Mouse (Mus musculus): ENCODE results near the gene Rnase11. TPM values are rescaled to one million over a fixed set of nuclear protein-coding genes. Genes with fewer than 3 reads are reported as not detected.

Gene Rnase11
- polyA plus RNA-seq, 1 experiment from 2014 or later, result not detected

- H3K4me2 ChIP-seq (ENCODE audit: low read depth), result no peak within 1 kb of the TSS
- no peak within 1 kb of the TSS for H3K4me3 ChIP-seq (ENCODE audit: low read depth, low read length)
- no peaks in the 10 kb centered on the region for H3K27me3 ChIP-seq (ENCODE audit: control insufficient read depth, insufficient read depth, low read length)
- WGBS, result 83% methylated on average over 9 of the region's 9 CpGs
- no peaks in the 10 kb centered on the region for H3K36me3 ChIP-seq (ENCODE audit: control insufficient read depth, insufficient read depth, low read length)
- DNase-seq (ENCODE audit: low spot score) (no peak), ATAC-seq (ENCODE audit: insufficient read depth, low FRiP score, low TSS enrichment) (no peak)
- H3K9ac ChIP-seq (ENCODE audit: low read length), result no peak within 1 kb of the TSS
- H3K4me1 ChIP-seq (ENCODE audit: control insufficient read depth, insufficient read depth, low read length), result no peaks in the 10 kb centered on the region
- no peak within 1 kb of the TSS for H3K27ac ChIP-seq (ENCODE audit: low read depth, low read length)
- no peaks in the 10 kb centered on the region for H3K9me3 ChIP-seq (ENCODE audit: control insufficient read depth, low read length)
Measured at GRCm38 (mm10) chr14:51057401-51057831, 7.5 kb upstream of the Rnase11 start, which contains the start of gene Rnase12. Rnase12 (minus strand) TSS chr14:51057661.

GRCm38 (mm10) chr14:51054243-51055237, 4.6 kb upstream of the Rnase11 start:
- no peak overlapping the region for H3K9ac ChIP-seq (ENCODE audit: low read length)
- H3K9me3 ChIP-seq (ENCODE audit: control insufficient read depth, low read length), result no peaks in the 10 kb centered on the region
- H3K27me3 ChIP-seq (ENCODE audit: control insufficient read depth, insufficient read depth, low read length), result no peaks in the 10 kb centered on the region
- H3K4me2 ChIP-seq (ENCODE audit: low read depth), result no peak overlapping the region
- no peak overlapping the region for H3K4me3 ChIP-seq (ENCODE audit: low read depth, low read length)
- 41% methylated on average over 13 of the region's 13 CpGs for WGBS
- H3K4me1 ChIP-seq (ENCODE audit: control insufficient read depth, insufficient read depth, low read length), result no peaks in the 10 kb centered on the region
- H3K27ac ChIP-seq (ENCODE audit: low read depth, low read length), result no peak overlapping the region
- no peak for DNase-seq (ENCODE audit: low spot score)
- no peak for ATAC-seq (ENCODE audit: insufficient read depth, low FRiP score, low TSS enrichment)
- H3K36me3 ChIP-seq (ENCODE audit: control insufficient read depth, insufficient read depth, low read length), result no peaks in the 10 kb centered on the region

GRCm38 (mm10) chr14:51053176-51053575, 3.2 kb upstream of the Rnase11 start:
- Histone ChIP-seq H3K27me3 (ENCODE audit: control insufficient read depth, insufficient read depth, low read length) (no peaks in the 10 kb centered on the region), H3K36me3 (ENCODE audit: control insufficient read depth, insufficient read depth, low read length) (no peaks in the 10 kb centered on the region), H3K4me2 (ENCODE audit: low read depth) (no peak overlapping the region), H3K4me3 (ENCODE audit: low read depth, low read length) (no peak overlapping the region), H3K27ac (ENCODE audit: low read depth, low read length) (no peak overlapping the region), H3K9me3 (ENCODE audit: control insufficient read depth, low read length) (no peaks in the 10 kb centered on the region), H3K9ac (ENCODE audit: low read length) (no peak overlapping the region), H3K4me1 (ENCODE audit: control insufficient read depth, insufficient read depth, low read length) (no peaks in the 10 kb centered on the region)
- 69% methylated on average over 5 of the region's 5 CpGs for WGBS
- ATAC-seq (ENCODE audit: insufficient read depth, low FRiP score, low TSS enrichment) (no peak), DNase-seq (ENCODE audit: low spot score) (no peak)

- ATAC-seq (ENCODE audit: insufficient read depth, low FRiP score, low TSS enrichment), result no peak
- no peak overlapping the region for H3K4me3 ChIP-seq (ENCODE audit: low read depth, low read length)
- H3K36me3 ChIP-seq (ENCODE audit: control insufficient read depth, insufficient read depth, low read length), result no peaks in the 10 kb centered on the region
- no peak overlapping the region for H3K9ac ChIP-seq (ENCODE audit: low read length)
- DNase-seq (ENCODE audit: low spot score), result no peak
- no peaks in the 10 kb centered on the region for H3K9me3 ChIP-seq (ENCODE audit: control insufficient read depth, low read length)
- H3K27me3 ChIP-seq (ENCODE audit: control insufficient read depth, insufficient read depth, low read length), result no peaks in the 10 kb centered on the region
- no peak overlapping the region for H3K27ac ChIP-seq (ENCODE audit: low read depth, low read length)
- WGBS, result 76% methylated on average over 5 of the region's 5 CpGs
- H3K4me2 ChIP-seq (ENCODE audit: low read depth), result no peak overlapping the region
- no peaks in the 10 kb centered on the region for H3K4me1 ChIP-seq (ENCODE audit: control insufficient read depth, insufficient read depth, low read length)
Measured at GRCm38 (mm10) chr14:51051941-51052340, 2.0 kb upstream of the Rnase11 start.

GRCm38 (mm10) chr14:51047846-51048245, 2.1 kb downstream of the Rnase11 start:
- Histone ChIP-seq H3K27me3 (ENCODE audit: control insufficient read depth, insufficient read depth, low read length) (no peaks in the 10 kb centered on the region), H3K9ac (ENCODE audit: low read length) (no peak overlapping the region), H3K9me3 (ENCODE audit: control insufficient read depth, low read length) (no peaks in the 10 kb centered on the region), H3K4me1 (ENCODE audit: control insufficient read depth, insufficient read depth, low read length) (no peaks in the 10 kb centered on the region), H3K4me2 (ENCODE audit: low read depth) (no peak overlapping the region), H3K27ac (ENCODE audit: low read depth, low read length) (no peak overlapping the region), H3K4me3 (ENCODE audit: low read depth, low read length) (no peak overlapping the region), H3K36me3 (ENCODE audit: control insufficient read depth, insufficient read depth, low read length) (no peaks in the 10 kb centered on the region)
- DNase-seq (ENCODE audit: low spot score) (no peak), ATAC-seq (ENCODE audit: insufficient read depth, low FRiP score, low TSS enrichment) (no peak)
- 58% methylated on average over 5 of the region's 5 CpGs for WGBS

GRCm38 (mm10) chr14:51041769-51042168, 8.2 kb downstream of the Rnase11 start, which contains the start of gene Rnase9:
Rnase9 (minus strand) TSS chr14:51041869.
- ATAC-seq (ENCODE audit: insufficient read depth, low FRiP score, low TSS enrichment), result no peak
- 78% methylated on average over 6 of the region's 6 CpGs for WGBS
- Histone ChIP-seq H3K4me3 (ENCODE audit: low read depth, low read length) (no peak within 1 kb of the TSS), H3K4me2 (ENCODE audit: low read depth) (no peak within 1 kb of the TSS), H3K4me1 (ENCODE audit: control insufficient read depth, insufficient read depth, low read length) (no peaks in the 10 kb centered on the region), H3K9ac (ENCODE audit: low read length) (no peak within 1 kb of the TSS), H3K27me3 (ENCODE audit: control insufficient read depth, insufficient read depth, low read length) (no peaks in the 10 kb centered on the region), H3K27ac (ENCODE audit: low read depth, low read length) (no peak within 1 kb of the TSS), H3K9me3 (ENCODE audit: control insufficient read depth, low read length) (no peaks in the 10 kb centered on the region), H3K36me3 (ENCODE audit: control insufficient read depth, insufficient read depth, low read length) (no peaks in the 10 kb centered on the region)
- DNase-seq (ENCODE audit: low spot score), result no peak

- ATAC-seq (ENCODE audit: insufficient read depth, low FRiP score, low TSS enrichment) (no peak), DNase-seq (ENCODE audit: low spot score) (no peak)
- Histone ChIP-seq H3K4me3 (ENCODE audit: low read depth, low read length) (no peak overlapping the region), H3K9me3 (ENCODE audit: control insufficient read depth, low read length) (no peaks in the 10 kb centered on the region), H3K27me3 (ENCODE audit: control insufficient read depth, insufficient read depth, low read length) (no peaks in the 10 kb centered on the region), H3K27ac (ENCODE audit: low read depth, low read length) (no peak overlapping the region), H3K36me3 (ENCODE audit: control insufficient read depth, insufficient read depth, low read length) (no peaks in the 10 kb centered on the region), H3K4me2 (ENCODE audit: low read depth) (no peak overlapping the region), H3K4me1 (ENCODE audit: control insufficient read depth, insufficient read depth, low read length) (no peaks in the 10 kb centered on the region), H3K9ac (ENCODE audit: low read length) (no peak overlapping the region)
- WGBS, result 86% methylated on average over 4 of the region's 4 CpGs
Measured at GRCm38 (mm10) chr14:51036214-51036613, 13.7 kb downstream of the Rnase11 start.

- H3K9me3 ChIP-seq (ENCODE audit: control insufficient read depth, low read length), result no peaks in the 10 kb centered on the region
- 49% methylated on average over 1 of the region's 1 CpGs for WGBS
- no peak for ATAC-seq (ENCODE audit: insufficient read depth, low FRiP score, low TSS enrichment)
Measured at GRCm38 (mm10) chr14:51035206-51035605, 14.8 kb downstream of the Rnase11 start.

More at GRCm38 (mm10) chr14:51035206-51035605, 14.8 kb downstream of the Rnase11 start:
- DNase-seq (ENCODE audit: low spot score), result no peak
- Histone ChIP-seq H3K4me2 (ENCODE audit: low read depth) (no peak overlapping the region), H3K4me3 (ENCODE audit: low read depth, low read length) (no peak overlapping the region), H3K27me3 (ENCODE audit: control insufficient read depth, insufficient read depth, low read length) (no peaks in the 10 kb centered on the region), H3K27ac (ENCODE audit: low read depth, low read length) (no peak overlapping the region), H3K4me1 (ENCODE audit: control insufficient read depth, insufficient read depth, low read length) (no peaks in the 10 kb centered on the region), H3K9ac (ENCODE audit: low read length) (no peak overlapping the region), H3K36me3 (ENCODE audit: control insufficient read depth, insufficient read depth, low read length) (no peaks in the 10 kb centered on the region)

Data from neural tube, embryonic 11.5 days (tissue).